Mouse (Mus musculus): ENCODE measurements around the gene Lrmp. TPM values are rescaled to one million over a fixed set of nuclear protein-coding genes. Genes with fewer than 3 reads are reported as not detected.
"Not testable (repeated sequence)": the region's sequence is repeated elsewhere in the genome, so short reads cannot be mapped to it uniquely, and the experiment has no call there.

Lrmp gene
- polyA plus RNA-seq, 1 experiment: 15.2 TPM

DNA sequence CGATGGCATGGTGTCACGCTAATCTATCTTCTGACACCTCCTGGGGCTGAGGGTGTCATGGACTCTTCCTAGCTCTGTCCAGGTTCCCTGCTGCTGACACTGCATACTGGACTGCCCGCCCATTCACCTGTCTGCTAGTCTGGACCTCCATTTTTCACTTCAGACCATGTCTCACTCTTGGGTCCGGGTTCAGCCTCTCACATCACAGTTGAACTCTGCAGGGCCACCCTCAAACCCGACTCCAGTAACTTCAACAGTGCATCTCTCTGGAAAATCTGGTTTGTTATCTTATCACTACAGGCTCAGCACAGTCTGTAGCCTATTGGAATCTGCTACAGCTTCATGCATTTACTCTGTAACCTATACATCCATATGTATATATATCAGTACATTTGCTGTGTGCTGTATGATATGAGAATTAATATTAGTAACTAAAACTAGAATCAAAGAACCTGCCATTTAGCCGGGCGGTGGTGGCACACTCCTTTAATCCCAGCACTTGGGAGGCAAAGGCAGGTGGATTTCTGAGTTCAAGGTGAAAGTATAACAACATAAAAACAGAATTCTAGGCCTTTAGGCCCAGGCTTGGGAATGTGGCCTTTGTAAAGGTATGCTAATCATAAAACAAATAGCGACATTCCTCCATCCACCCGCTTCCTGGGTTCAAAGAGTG, 36.2 kb upstream of the Lrmp start:
- no peak for DNase-seq
- TF ChIP-seq POLR2A (IDR thresholded peaks at IDR 0.05; ENCODE audit: borderline replicate concordance, extremely low read depth, low read depth, low read length) (no peak), CTCF (IDR thresholded peaks at IDR 0.05; ENCODE audit: insufficient read depth, low read length) (no peak)
- H3K4me1 ChIP-seq (ENCODE audit: control insufficient read depth, insufficient read depth, low read length): peaks cover 6% of the 10 kb centered on the region
- WGBS: 71% methylated on average over 9 of the region's 9 CpGs
- no peak overlapping the region for H3K4me3 ChIP-seq (replicated peaks; ENCODE audit: extremely low read depth, low read depth, low read length)

DNA sequence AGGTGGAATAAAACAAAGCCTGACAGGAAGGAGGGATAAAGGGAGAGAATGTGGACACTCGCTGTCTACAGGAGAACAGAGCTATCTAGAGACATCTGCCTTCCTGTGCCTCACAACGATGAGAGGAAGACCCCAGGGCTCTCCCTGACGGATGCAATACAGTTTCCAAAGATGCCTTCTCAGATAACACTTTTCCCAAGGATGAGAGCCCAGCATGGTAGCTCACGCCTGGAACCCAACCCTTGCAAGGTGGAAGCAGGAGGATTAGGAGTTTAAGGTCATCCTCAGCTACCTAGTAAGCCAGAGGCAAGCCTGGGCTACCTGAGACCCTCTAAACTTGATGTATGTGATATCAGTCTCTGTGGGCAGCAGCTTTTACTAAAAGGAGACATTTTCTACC, 33.7 kb upstream of the Lrmp start:
- no peaks in the 10 kb centered on the region for H3K4me1 ChIP-seq (ENCODE audit: control insufficient read depth, insufficient read depth, low read length)
- TF ChIP-seq CTCF (IDR thresholded peaks at IDR 0.05; ENCODE audit: insufficient read depth, low read length) (no peak), POLR2A (IDR thresholded peaks at IDR 0.05; ENCODE audit: borderline replicate concordance, extremely low read depth, low read depth, low read length) (no peak)
- no peak for DNase-seq
- H3K4me3 ChIP-seq (replicated peaks; ENCODE audit: extremely low read depth, low read depth, low read length): no peak overlapping the region
- WGBS: 57% methylated on average over 4 of the region's 4 CpGs

DNA sequence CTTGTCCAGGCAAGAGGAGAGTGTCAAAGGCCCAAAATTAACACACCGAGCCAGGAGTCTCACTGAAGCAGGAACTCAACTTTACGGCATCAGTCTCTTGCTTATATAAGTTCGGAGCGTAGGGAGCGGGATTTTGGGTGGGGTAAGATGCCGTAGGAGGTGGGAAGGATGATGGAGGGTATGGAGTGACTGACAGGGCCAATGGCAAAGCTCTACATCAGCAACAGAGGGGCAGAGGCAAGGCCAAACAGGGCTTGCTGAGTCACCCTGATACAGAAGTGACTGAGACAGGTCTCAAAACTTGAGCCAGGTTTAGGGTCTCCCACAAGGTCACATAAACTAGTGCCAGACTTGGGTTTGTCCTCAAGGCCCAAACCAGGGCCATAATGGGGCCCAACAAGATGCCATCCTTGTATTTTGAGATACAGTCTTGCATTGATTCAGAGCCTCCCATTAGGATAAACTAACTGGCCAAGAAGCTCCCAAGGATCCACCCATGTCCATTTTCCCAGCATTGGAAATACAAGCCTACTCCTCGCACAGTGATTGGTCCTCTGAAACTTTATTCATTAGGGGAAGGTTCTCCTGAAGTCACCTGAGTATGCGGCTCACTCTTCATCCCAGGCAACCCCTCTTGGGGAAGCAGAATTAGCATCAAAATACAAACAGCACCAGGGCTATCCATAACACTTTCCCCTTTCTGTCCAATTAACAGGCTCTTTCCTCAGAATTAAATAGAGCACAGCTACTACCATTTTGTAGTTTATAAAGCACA, 30.9 kb upstream of the Lrmp start:
- TF ChIP-seq POLR2A (IDR thresholded peaks at IDR 0.05; ENCODE audit: borderline replicate concordance, extremely low read depth, low read depth, low read length) (no peak), CTCF (IDR thresholded peaks at IDR 0.05; ENCODE audit: insufficient read depth, low read length) (no peak)
- WGBS: 92% methylated on average over 8 of the region's 8 CpGs
- Histone ChIP-seq H3K4me1 (ENCODE audit: control insufficient read depth, insufficient read depth, low read length) (no peaks in the 10 kb centered on the region), H3K4me3 (replicated peaks; ENCODE audit: extremely low read depth, low read depth, low read length) (no peak overlapping the region)
- no peak for DNase-seq

DNA sequence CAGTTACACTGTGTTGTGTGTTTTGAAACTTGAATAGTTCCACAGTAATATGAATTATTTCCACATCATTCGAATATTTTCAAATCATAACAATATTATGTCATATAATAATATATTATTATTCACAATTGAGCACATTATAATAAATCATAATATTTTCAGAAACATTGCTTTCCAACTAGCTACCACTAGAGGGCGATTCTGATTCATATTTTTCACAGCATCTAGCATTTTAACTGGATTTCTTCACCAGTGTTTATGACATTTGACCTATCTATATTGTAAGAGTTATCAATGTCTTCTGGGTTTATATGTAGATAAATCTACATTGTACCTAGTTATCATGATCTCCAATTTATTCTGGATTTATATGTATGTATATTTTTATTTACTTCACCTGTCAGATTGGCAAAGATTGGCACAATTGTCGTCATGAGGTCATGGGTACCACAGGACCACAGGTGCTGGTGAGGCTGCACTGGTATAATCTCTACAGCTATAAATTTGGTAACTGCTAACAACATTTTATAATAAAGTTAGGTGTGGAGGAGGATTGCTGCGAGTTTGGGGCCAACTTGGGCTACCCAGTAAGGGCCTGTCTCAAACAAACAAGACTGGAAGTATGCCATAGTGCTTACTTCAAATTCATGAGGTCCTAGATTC, 26.9 kb upstream of the Lrmp start:
- Histone ChIP-seq H3K4me3 (replicated peaks; ENCODE audit: extremely low read depth, low read depth, low read length) (no peak overlapping the region), H3K4me1 (ENCODE audit: control insufficient read depth, insufficient read depth, low read length) (no peaks in the 10 kb centered on the region)
- no peak for DNase-seq
- 48% methylated on average over 4 of the region's 4 CpGs for WGBS
- no peak for TF ChIP-seq CTCF (IDR thresholded peaks at IDR 0.05; ENCODE audit: insufficient read depth, low read length)
- TF ChIP-seq POLR2A (IDR thresholded peaks at IDR 0.05; ENCODE audit: borderline replicate concordance, extremely low read depth, low read depth, low read length): no peak

DNA sequence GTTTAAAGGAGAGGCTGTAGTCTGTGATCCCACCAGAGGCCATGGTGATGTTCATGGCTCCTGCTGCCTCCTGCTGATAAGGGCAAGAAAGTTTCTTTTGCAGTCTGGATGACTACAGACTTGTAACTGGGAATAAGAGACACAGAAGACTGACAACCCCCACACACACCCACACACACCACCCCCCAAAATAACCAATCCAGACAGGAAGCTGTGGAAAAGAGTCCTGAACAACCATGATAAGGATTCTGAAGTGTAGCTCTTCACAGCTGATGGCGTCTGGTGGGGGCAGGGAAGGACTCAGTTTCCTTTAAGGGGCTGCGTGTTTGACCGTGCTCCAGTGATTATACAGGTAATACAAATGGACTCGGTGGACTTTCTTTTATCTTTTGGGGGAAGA, 26.1 kb upstream of the Lrmp start:
- DNase-seq: no peak
- TF ChIP-seq POLR2A (IDR thresholded peaks at IDR 0.05; ENCODE audit: borderline replicate concordance, extremely low read depth, low read depth, low read length): no peak
- no peak for TF ChIP-seq CTCF (IDR thresholded peaks at IDR 0.05; ENCODE audit: insufficient read depth, low read length)

DNA sequence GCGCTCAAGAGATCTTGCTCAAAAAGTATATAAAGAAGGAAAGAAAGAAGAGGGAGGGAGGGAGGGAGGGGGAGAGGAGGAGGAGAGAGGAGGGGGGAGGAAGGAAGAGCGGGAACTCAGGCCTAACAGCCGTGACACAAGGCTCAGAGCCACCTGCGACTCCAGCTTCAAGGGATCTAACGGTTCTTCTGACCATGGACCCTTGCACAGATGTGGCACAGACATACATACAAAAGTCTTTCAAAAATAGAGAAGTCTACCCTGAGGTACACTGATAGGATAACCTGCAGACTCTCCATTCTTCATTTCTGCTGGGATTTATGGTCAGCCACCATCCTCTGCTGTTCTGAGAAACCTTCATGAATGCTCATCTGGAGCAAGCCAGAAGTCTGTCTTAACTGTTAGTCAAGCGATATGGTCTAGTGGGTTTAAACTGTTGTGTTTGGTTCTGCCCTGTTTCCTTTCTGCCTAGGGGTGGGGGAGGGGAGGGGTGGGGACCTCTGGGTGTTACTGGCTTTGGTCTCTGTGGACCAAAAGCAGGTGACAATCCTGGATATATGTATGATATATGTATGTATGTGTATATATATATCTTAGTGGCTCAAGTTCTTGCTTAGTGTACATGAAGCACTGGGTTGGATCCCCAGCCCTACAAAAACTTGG, 25.1 kb upstream of the Lrmp start:
- Histone ChIP-seq H3K4me3 (replicated peaks; ENCODE audit: extremely low read depth, low read depth, low read length) (no peak overlapping the region), H3K4me1 (ENCODE audit: control insufficient read depth, insufficient read depth, low read length) (no peaks in the 10 kb centered on the region)
- 69% methylated on average over 6 of the region's 6 CpGs for WGBS
- TF ChIP-seq POLR2A (IDR thresholded peaks at IDR 0.05; ENCODE audit: borderline replicate concordance, extremely low read depth, low read depth, low read length): no peak
- no peak for TF ChIP-seq CTCF (IDR thresholded peaks at IDR 0.05; ENCODE audit: insufficient read depth, low read length)
- no peak for DNase-seq

More for the DNA sequence above, 26.1 kb upstream of the Lrmp start:
- no peaks in the 10 kb centered on the region for H3K4me1 ChIP-seq (ENCODE audit: control insufficient read depth, insufficient read depth, low read length)
- 56% methylated on average over 4 of the region's 4 CpGs for WGBS
- no peak overlapping the region for H3K4me3 ChIP-seq (replicated peaks; ENCODE audit: extremely low read depth, low read depth, low read length)

DNA sequence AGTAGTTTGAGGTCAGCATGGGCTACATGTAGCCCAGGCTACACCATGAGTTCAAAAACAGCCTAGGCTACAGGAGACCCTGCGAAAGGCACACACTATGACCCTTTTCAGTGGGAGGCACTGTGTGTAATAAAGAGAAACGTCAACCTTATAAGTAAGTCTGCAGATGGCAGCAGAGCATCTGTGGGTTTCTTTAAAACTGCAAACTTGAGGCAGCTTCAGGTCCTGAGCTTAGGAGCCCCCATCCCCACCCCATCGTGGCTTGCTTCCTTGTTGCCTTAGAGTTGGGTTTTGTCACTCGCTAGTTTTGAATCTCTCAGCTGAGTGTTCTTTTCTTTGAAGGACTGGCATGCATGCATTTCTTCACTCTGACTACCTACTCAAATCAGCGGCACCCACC, 24.5 kb upstream of the Lrmp start:
- H3K4me1 ChIP-seq (ENCODE audit: control insufficient read depth, insufficient read depth, low read length): no peaks in the 10 kb centered on the region
- TF ChIP-seq POLR2A (IDR thresholded peaks at IDR 0.05; ENCODE audit: borderline replicate concordance, extremely low read depth, low read depth, low read length) (no peak), CTCF (IDR thresholded peaks at IDR 0.05; ENCODE audit: insufficient read depth, low read length) (no peak)
- WGBS: 59% methylated on average over 5 of the region's 5 CpGs
- DNase-seq: no peak
- no peak overlapping the region for H3K4me3 ChIP-seq (replicated peaks; ENCODE audit: extremely low read depth, low read depth, low read length)

DNA sequence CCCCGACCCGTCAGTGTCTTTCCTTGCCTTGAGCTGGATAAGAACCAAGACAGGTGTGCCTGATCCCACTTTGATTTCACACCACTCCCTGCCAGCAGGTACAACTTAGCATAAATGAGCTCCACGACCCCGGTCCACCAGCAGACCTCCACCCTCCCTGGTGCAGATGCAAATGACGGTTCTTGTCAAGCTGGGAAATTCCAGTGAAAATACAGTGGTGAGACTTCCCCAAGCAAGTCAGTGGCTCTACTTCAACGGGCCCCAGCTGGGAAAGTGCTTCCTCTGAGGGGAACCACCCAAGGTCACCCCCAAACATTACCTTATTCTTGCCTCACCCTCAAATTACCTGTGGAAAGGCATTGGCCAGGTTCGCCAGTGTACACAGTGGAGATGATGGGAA, 23.5 kb upstream of the Lrmp start:
- 72% methylated on average over 7 of the region's 7 CpGs for WGBS
- DNase-seq: no peak
- Histone ChIP-seq H3K4me3 (replicated peaks; ENCODE audit: extremely low read depth, low read depth, low read length) (no peak overlapping the region), H3K4me1 (ENCODE audit: control insufficient read depth, insufficient read depth, low read length) (no peaks in the 10 kb centered on the region)
- TF ChIP-seq POLR2A (IDR thresholded peaks at IDR 0.05; ENCODE audit: borderline replicate concordance, extremely low read depth, low read depth, low read length) (no peak), CTCF (IDR thresholded peaks at IDR 0.05; ENCODE audit: insufficient read depth, low read length) (no peak)

DNA sequence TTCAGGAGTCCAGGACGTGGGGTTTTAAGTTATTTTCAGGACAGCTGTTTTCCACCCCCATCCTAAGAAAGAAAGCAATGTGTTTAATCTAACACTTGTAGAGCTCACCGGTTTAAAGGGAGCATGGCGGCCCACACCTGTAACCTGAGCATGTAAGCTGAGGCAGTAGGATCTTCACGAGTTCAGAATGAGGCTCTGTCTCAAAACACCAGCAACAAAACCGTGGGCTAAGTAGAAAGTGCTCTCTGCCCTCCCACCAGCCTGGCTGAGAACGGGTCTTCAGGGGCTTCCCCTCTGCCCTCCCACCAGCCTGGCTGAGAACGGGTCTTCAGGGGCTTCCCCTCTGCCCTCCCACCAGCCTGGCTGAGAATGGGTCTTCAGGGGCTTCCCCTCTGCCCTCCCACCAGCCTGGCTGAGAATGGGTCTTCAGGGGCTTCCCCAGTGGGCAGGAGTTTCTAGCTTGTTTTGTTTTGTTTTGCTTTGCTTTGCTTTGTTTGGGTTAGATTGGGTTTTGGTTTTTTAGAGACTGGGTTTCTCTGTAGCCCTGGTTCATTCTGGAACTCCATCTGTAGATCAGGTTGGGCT, 22.3 kb upstream of the Lrmp start:
- H3K4me1 ChIP-seq (ENCODE audit: control insufficient read depth, insufficient read depth, low read length); H3K4me3 ChIP-seq (replicated peaks; ENCODE audit: extremely low read depth, low read depth, low read length); DNase-seq: not testable (repeated sequence)
- 53% methylated on average over 7 of the region's 7 CpGs for WGBS

All from lung, adult 2 months (tissue).